Mouse (Mus musculus) liver, embryonic 14.5 days (tissue): ENCODE results near the gene Eea1.

Source experiments
- CTCF ChIP-seq: IDR thresholded peaks from 2 replicates; pipeline ENCODE4 v1.5.1; 2016; ENCODE audit warnings: antibody characterized with exemption, low read depth, control low read depth
- EP300 ChIP-seq: IDR thresholded peaks from 2 replicates; pipeline ENCODE4 v1.6.1; 2016; ENCODE audit warnings: antibody characterized with exemption, low read depth

DNA sequence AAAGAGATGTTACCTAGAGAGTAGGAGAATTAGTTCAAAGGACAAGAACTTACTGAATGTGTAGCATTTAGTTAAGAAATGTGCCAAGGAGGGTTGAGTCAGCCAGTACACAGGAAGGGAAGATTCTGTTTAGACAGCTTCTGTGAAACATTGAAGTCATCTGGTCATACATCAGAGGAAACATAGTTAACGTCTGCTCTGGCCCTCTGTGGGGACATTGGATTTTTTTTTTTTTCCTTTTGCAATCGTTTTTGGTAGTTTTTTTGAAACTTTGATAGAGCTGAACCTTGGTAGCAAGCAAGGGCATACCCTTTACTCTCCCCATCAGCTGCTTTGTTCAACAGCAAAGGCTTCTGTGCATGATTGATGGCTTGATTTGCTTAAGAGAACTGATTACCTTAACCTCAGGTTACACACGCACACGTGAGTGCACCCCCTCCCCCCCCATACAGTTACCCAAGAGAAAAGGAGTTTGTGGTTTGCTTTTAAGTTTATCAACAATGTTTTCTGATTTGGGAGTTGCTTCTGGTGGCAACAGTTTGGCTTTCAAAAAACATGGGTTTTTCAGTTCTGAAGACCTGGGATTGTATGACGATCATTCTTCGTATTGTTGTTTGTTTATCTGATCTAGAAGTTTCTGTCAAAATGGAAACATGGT lies 1.4 kb downstream of the Eea1 start:
- TF ChIP-seq CTCF (no peak), EP300 (no peak)
